Mouse (Mus musculus) brain, adult 10 weeks (tissue): ENCODE results near the gene Polh. TPM values are rescaled to one million over a fixed set of nuclear protein-coding genes. Genes with fewer than 3 reads are reported as not detected.

Experiments
- polyA plus RNA-seq: library from polyadenylated mRNA; stranded (reverse); fragments of 350-450 nt; fragmentation: Illumina TruSeq; extraction: RNeasy Lipid Tissue Mini Kit (QIAGEN cat#74804); gene quantifications from one replicate; pipeline ENCODE4 v1.2.3, GENCODE M21; 2015; ENCODE audit warnings: low read depth, low replicate concordance

The Polh gene
- polyA plus RNA-seq: 3.9 TPM

GRCm38 (mm10) chr17:46202421-46203071, at the start of gene Polh, which contains the start of gene Xpo5:
Gene Polh, minus strand, starts transcription at chr17:46202645.
Gene Xpo5, plus strand, starts transcription at chr17:46202782.

GRCm38 (mm10) chr17:46247512-46248188, 45.2 kb upstream of the Polh start, which contains the start of the genes Polr1c and Yipf3:
Gene Polr1c, minus strand, starts transcription at chr17:46248054.
Gene Yipf3, plus strand, starts transcription at chr17:46248080.

GRCm38 (mm10) chr17:46160686-46161085, 41.8 kb downstream of the Polh start, which contains the start of gene Gtpbp2:
Gene Gtpbp2, plus strand, starts transcription at chr17:46161032.

GRCm38 (mm10) chr17:46152847-46153782, 49.3 kb downstream of the Polh start, which contains the start of gene Mad2l1bp:
Gene Mad2l1bp, minus strand, starts transcription at chr17:46153553.

GRCm38 (mm10) chr17:46143578-46144423, 58.6 kb downstream of the Polh start, which contains the start of gene Rsph9:
Gene Rsph9, minus strand, starts transcription at chr17:46144216.

Other genes with a start within 250 kb of the Polh start
- gene Vegfa, start 170.3 kb downstream of the Polh start, polyA plus RNA-seq: 101 TPM
- gene Mrps18a, start 91.7 kb downstream of the Polh start, polyA plus RNA-seq: 130 TPM
- gene Rsph9, start 58.4 kb downstream of the Polh start, polyA plus RNA-seq: 23.4 TPM
- gene Mad2l1bp, start 49.1 kb downstream of the Polh start, polyA plus RNA-seq: 16.5 TPM
- gene Gtpbp2, start 41.6 kb downstream of the Polh start, polyA plus RNA-seq: 86.9 TPM
- gene Xpo5, start 137 bp upstream of the Polh start, polyA plus RNA-seq: 28.6 TPM
- 41.5 TPM for gene Polr1c, start 45.4 kb upstream of the Polh start, polyA plus RNA-seq
- 66.5 TPM for gene Yipf3, start 45.4 kb upstream of the Polh start, polyA plus RNA-seq
- gene Lrrc73, start 50.9 kb upstream of the Polh start, polyA plus RNA-seq: 44.4 TPM
- gene Tjap1, start 80.4 kb upstream of the Polh start, polyA plus RNA-seq: 31.4 TPM
- 36.9 TPM for gene Dlk2, start 94.8 kb upstream of the Polh start, polyA plus RNA-seq
- gene Abcc10, start 125.7 kb upstream of the Polh start, polyA plus RNA-seq: 5.0 TPM
- gene Zfp318, start 181.1 kb upstream of the Polh start, polyA plus RNA-seq: 30.7 TPM
- 2.9 TPM for gene Crip3, start 226.3 kb upstream of the Polh start, polyA plus RNA-seq
- not detected for gene Slc22a7, start 235.8 kb upstream of the Polh start, polyA plus RNA-seq